Mouse (Mus musculus) monocyte, adult 5-6 weeks (primary cell): ENCODE measurements around the gene Pzp. TPM values are rescaled to one million over a fixed set of nuclear protein-coding genes. Genes with fewer than 3 reads are reported as not detected.
A peak's percentile ranks its signal among the peaks of the same experiment; 100 is the strongest.

ENCODE experiments used
- ATAC-seq: fragments of 153-309, 156-312 bp; replicated peaks from 2 replicates; pipeline ENCODE4 v1.8.0; 2017; ENCODE audit warnings: mild to moderate bottlenecking; ENCODE audit not compliant: low TSS enrichment, insufficient number of reproducible peaks, severe bottlenecking, poor library complexity, low FRiP score
- total RNA-seq: library from RNA; stranded (forward); fragments of 200-1000, 200-491, 200-594 nt; gene quantifications from 3 replicates; pipeline ENCODE4 v1.2.3, GENCODE M21; 2017

Pzp gene
- total RNA-seq, 1 experiment from 2014 or later, result not detected

GRCm38 (mm10) chr6:128490141-128490540 is 36.4 kb downstream of the Pzp start:
- no peak for ATAC-seq

GRCm38 (mm10) chr6:128487736-128488135 is 38.8 kb downstream of the Pzp start:
- no peak for ATAC-seq

GRCm38 (mm10) chr6:128479463-128480454 is 46.8 kb downstream of the Pzp start:
- peak; percentile 97 for ATAC-seq

GRCm38 (mm10) chr6:128477495-128477894 is 49.0 kb downstream of the Pzp start:
- no peak for ATAC-seq

- no peak for ATAC-seq
Measured at GRCm38 (mm10) chr6:128474112-128474511, 52.4 kb downstream of the Pzp start.

GRCm38 (mm10) chr6:128469451-128469850 is 57.1 kb downstream of the Pzp start:
- ATAC-seq, result no peak

GRCm38 (mm10) chr6:128467298-128467697 is 59.2 kb downstream of the Pzp start:
- no peak for ATAC-seq

GRCm38 (mm10) chr6:128466563-128466962 is 60.0 kb downstream of the Pzp start:
- ATAC-seq, result no peak

GRCm38 (mm10) chr6:128466043-128466442 is 60.5 kb downstream of the Pzp start:
- no peak for ATAC-seq

GRCm38 (mm10) chr6:128464996-128465395 is 61.5 kb downstream of the Pzp start:
- no peak for ATAC-seq

- ATAC-seq, result no peak
Measured at GRCm38 (mm10) chr6:128461606-128462005, 64.9 kb downstream of the Pzp start.

- no peak for ATAC-seq
Measured at GRCm38 (mm10) chr6:128460729-128461503, 65.6 kb downstream of the Pzp start.

GRCm38 (mm10) chr6:128460321-128460720 is 66.2 kb downstream of the Pzp start:
- ATAC-seq, result no peak

GRCm38 (mm10) chr6:128457186-128457585 is 69.3 kb downstream of the Pzp start:
- no peak for ATAC-seq

- ATAC-seq, result no peak
Measured at GRCm38 (mm10) chr6:128455835-128456605, 70.5 kb downstream of the Pzp start.

- no peak for ATAC-seq
Measured at GRCm38 (mm10) chr6:128447063-128447462, 79.5 kb downstream of the Pzp start.

- peak; percentile 65; the same call in 1 of the 2 replicates for ATAC-seq
Measured at GRCm38 (mm10) chr6:128445761-128446535, 80.6 kb downstream of the Pzp start.

- ATAC-seq, result no peak
Measured at GRCm38 (mm10) chr6:128440238-128440637, 86.3 kb downstream of the Pzp start.
